Mouse (Mus musculus) heart, embryonic 13.5 days (tissue): ENCODE measurements around the gene Obox1. TPM values are rescaled to one million over a fixed set of nuclear protein-coding genes. Genes with fewer than 3 reads are reported as not detected.
"Not testable (repeated sequence)": the region's sequence is repeated elsewhere in the genome, so short reads cannot be mapped to it uniquely, and the experiment has no call there.

Experiments used
- ATAC-seq: fragments of 200-750 bp; cut with Nextera tagmentation; 2 replicates; pipeline ENCODE4 v1.8.0; 2017; ENCODE audit warnings: moderate TSS enrichment; ENCODE audit not compliant: insufficient number of reproducible peaks, low FRiP score, low TSS enrichment; ENCODE audit errors: extremely low read depth
- H3K27ac ChIP-seq: fragments of 300-500 bp; sonication (generic); replicated peaks from 2 replicates; pipeline ENCODE4 v1.5.1; 2015; ENCODE audit warnings: moderate library complexity, mild to moderate bottlenecking, inconsistent platforms
- H3K27me3 ChIP-seq: fragments of 300-500 bp; sonication (generic); replicated peaks from 2 replicates; pipeline ENCODE4 v1.6.1; 2015; ENCODE audit warnings: mild to moderate bottlenecking, inconsistent platforms
- H3K36me3 ChIP-seq: fragments of 300-500 bp; sonication (generic); 2 replicates; pipeline ENCODE4 v1.6.1; 2015; ENCODE audit warnings: mild to moderate bottlenecking, inconsistent platforms
- H3K4me1 ChIP-seq: fragments of 300-500 bp; sonication (generic); 2 replicates; pipeline ENCODE4 v1.6.1; 2015; ENCODE audit warnings: inconsistent platforms
- H3K4me2 ChIP-seq: fragments of 300-500 bp; sonication (generic); 2 replicates; pipeline ENCODE4 v1.6.1; 2015; ENCODE audit warnings: inconsistent platforms, mild to moderate bottlenecking, moderate library complexity
- H3K4me3 ChIP-seq: fragments of 300-500 bp; sonication (generic); 2 replicates; pipeline ENCODE4 v1.5.1; 2015; ENCODE audit warnings: moderate library complexity, mild to moderate bottlenecking, inconsistent platforms
- H3K9ac ChIP-seq: fragments of 300-500 bp; sonication (generic); 2 replicates; pipeline ENCODE4 v1.6.1; 2015; ENCODE audit warnings: inconsistent platforms, mild to moderate bottlenecking, moderate library complexity
- H3K9me3 ChIP-seq: fragments of 300-500 bp; sonication (generic); 2 replicates; pipeline ENCODE4 v1.6.1; 2016; ENCODE audit warnings: inconsistent platforms
- WGBS: fragments of 180-500 bp; shearing (Covaris S2); methylation state at CpG from one replicate; pipeline ENCODE4 v1.1.7; 2015; ENCODE audit warnings: mixed read lengths; 5-methylcytosine and 5-hydroxymethylcytosine counted together
- polyA plus RNA-seq: library from polyadenylated mRNA; unstranded; fragments of >200 nt; fragmentation: Nextera tagmentation; extraction: Ambion mirVana; gene quantifications from 2 replicates; pipeline ENCODE4 v1.2.1, GENCODE M21; 2015

The Obox1 gene
- polyA plus RNA-seq, result not detected in 2 replicates

GRCm38 (mm10) chr7:15388421-15388998, at the start of gene Obox1, which contains the start of gene Obox2:
TSS of gene Obox1 (plus strand) at chr7:15388948.
TSS of gene Obox2 (plus strand) at chr7:15388721.
- not testable (repeated sequence) for H3K4me3 ChIP-seq, H3K9me3 ChIP-seq, H3K27me3 ChIP-seq, H3K4me1 ChIP-seq, H3K9ac ChIP-seq, H3K27ac ChIP-seq, H3K4me2 ChIP-seq, H3K36me3 ChIP-seq, ATAC-seq
- no CpG with 5 or more reads among the region's 2 CpGs for WGBS

- WGBS, result 50% methylated on average over 3 of the region's 3 CpGs
- H3K9ac ChIP-seq, H3K4me1 ChIP-seq, ATAC-seq, H3K27ac ChIP-seq, H3K4me3 ChIP-seq, H3K36me3 ChIP-seq, H3K4me2 ChIP-seq, H3K27me3 ChIP-seq: not testable (repeated sequence)
- H3K9me3 ChIP-seq, result peaks cover 13% of the 10 kb centered on the region
These were observed 10.6 kb downstream of the Obox1 start for GRCm38 (mm10) chr7:15399147-15399874.

- WGBS, result 74% methylated on average over 10 of the region's 10 CpGs
- ATAC-seq, H3K36me3 ChIP-seq, H3K27ac ChIP-seq, H3K4me2 ChIP-seq, H3K9ac ChIP-seq, H3K4me3 ChIP-seq, H3K27me3 ChIP-seq, H3K4me1 ChIP-seq: not testable (repeated sequence)
- peaks cover 16% of the 10 kb centered on the region for H3K9me3 ChIP-seq
These were observed 18.1 kb downstream of the Obox1 start for GRCm38 (mm10) chr7:15406816-15407215.

DNA sequence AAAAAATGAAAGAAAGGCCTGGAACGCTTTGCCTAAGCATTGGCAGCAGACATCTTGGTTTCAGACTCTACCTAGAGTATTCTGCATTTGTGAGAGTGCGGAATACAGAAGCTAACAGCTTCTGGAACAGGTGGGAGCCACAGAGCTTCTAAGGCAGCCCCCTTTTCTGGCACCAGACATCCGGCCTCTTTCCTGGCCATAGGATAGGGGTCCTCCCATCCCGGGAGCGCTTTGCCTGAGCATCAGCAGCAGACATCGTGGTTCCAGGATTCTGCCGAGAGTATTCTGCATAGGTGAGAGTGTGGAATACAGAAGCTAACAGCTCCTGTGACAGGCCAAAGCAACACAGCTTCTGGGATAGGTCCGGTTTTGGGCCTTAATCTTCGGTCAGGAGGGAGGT, 29.3 kb downstream of the Obox1 start:
- not testable (repeated sequence) for H3K4me1 ChIP-seq, H3K9ac ChIP-seq, H3K36me3 ChIP-seq, H3K4me2 ChIP-seq, H3K27ac ChIP-seq, H3K4me3 ChIP-seq, H3K27me3 ChIP-seq, ATAC-seq
- peaks cover 12% of the 10 kb centered on the region for H3K9me3 ChIP-seq
- WGBS, result 70% methylated on average over 9 of the region's 9 CpGs

- H3K4me3 ChIP-seq, H3K9ac ChIP-seq, H3K36me3 ChIP-seq, ATAC-seq, H3K4me1 ChIP-seq, H3K9me3 ChIP-seq, H3K4me2 ChIP-seq, H3K27ac ChIP-seq, H3K27me3 ChIP-seq: not testable (repeated sequence)
- WGBS, result 77% methylated on average over 4 of the region's 4 CpGs
These were observed 36.8 kb downstream of the Obox1 start for GRCm38 (mm10) chr7:15425537-15425936.

GRCm38 (mm10) chr7:15509411-15509810, 120.7 kb downstream of the Obox1 start:
- not testable (repeated sequence) for H3K9ac ChIP-seq, H3K4me1 ChIP-seq, ATAC-seq, H3K36me3 ChIP-seq, H3K9me3 ChIP-seq, H3K27ac ChIP-seq, H3K27me3 ChIP-seq, H3K4me3 ChIP-seq, H3K4me2 ChIP-seq
- 55% methylated on average over 5 of the region's 5 CpGs for WGBS

Other genes with a start within 250 kb of the Obox1 start
- gene Obox2, start 227 bp upstream of the Obox1 start, polyA plus RNA-seq, result not detected in 2 replicates